Mouse (Mus musculus): ENCODE results near the gene Polq. TPM values are rescaled to one million over a fixed set of nuclear protein-coding genes. Genes with fewer than 3 reads are reported as not detected.
"Not testable (repeated sequence)": the region's sequence is repeated elsewhere in the genome, so short reads cannot be mapped to it uniquely, and the experiment has no call there.

Gene Polq
- polyA plus RNA-seq, 1 experiment, result 2.3 TPM

DNA sequence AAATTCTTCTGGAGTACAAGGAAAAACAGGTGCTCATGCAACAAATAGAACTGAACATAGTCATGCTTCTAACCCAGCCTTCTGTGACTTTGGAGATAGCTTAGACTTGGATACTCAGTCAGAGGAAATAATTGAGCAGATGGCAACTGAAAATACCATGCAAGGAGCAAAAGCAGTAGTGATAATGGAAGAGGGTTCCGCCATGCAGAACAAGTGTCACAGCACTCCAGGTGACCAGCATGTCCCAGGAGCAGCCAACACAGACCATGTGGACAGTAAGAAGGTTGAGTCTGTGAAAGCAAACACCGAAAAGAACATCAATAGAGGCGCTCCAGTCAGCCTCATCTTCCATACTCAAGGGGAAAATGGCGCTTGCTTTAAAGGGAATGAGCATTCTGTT is 49.7 kb downstream of the Polq start:
- 99% methylated on average over 4 of the region's 4 CpGs for WGBS
- no peaks in the 10 kb centered on the region for H3K4me1 ChIP-seq (replicated peaks; ENCODE audit: control insufficient read depth, insufficient read depth, low read length)
- DNase-seq, result no peak
- TF ChIP-seq CTCF (IDR thresholded peaks at IDR 0.05; ENCODE audit: borderline replicate concordance, control insufficient read depth, extremely low read depth, insufficient read depth, low read length, poor library complexity), result no peak
- no peak for TF ChIP-seq POLR2A (IDR thresholded peaks at IDR 0.05; ENCODE audit: control insufficient read depth, extremely low read depth, insufficient read depth, low read length, poor library complexity)
- H3K4me3 ChIP-seq (ENCODE audit: control insufficient read depth, insufficient read depth, low read length), result no peak overlapping the region
- no peaks in the 10 kb centered on the region for H3K27me3 ChIP-seq (ENCODE audit: control insufficient read depth, insufficient read depth, low read length)
- H3K36me3 ChIP-seq (ENCODE audit: control insufficient read depth, insufficient read depth, low read length), result peaks cover 13% of the 10 kb centered on the region
- no peak overlapping the region for H3K27ac ChIP-seq (ENCODE audit: control insufficient read depth, insufficient read depth, low read length)

DNA sequence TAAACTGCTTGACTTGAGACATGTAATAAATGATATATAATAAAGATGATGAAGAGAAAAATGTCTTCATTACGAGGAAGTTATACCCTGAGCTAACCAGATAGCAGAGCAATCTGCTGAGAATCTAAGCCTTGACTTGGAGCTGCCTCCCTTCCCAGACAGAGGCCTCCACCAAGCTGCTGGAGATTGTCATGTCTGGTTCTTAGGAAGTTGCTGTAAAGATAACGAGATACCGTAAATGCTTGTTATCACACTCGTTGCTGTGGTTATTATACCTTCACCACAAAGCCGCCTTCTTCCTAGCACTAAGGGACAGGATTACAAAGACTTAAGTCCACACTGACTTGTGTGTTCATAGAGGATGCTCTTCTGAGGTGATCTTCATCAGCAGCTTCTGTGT is 60.8 kb downstream of the Polq start:
- Histone ChIP-seq H3K4me3 (ENCODE audit: control insufficient read depth, insufficient read depth, low read length) (no peak overlapping the region), H3K27ac (ENCODE audit: control insufficient read depth, insufficient read depth, low read length) (no peak overlapping the region), H3K4me1 (replicated peaks; ENCODE audit: control insufficient read depth, insufficient read depth, low read length) (no peaks in the 10 kb centered on the region), H3K27me3 (ENCODE audit: control insufficient read depth, insufficient read depth, low read length) (no peaks in the 10 kb centered on the region), H3K36me3 (ENCODE audit: control insufficient read depth, insufficient read depth, low read length) (peaks cover 21% of the 10 kb centered on the region)
- TF ChIP-seq CTCF (IDR thresholded peaks at IDR 0.05; ENCODE audit: borderline replicate concordance, control insufficient read depth, extremely low read depth, insufficient read depth, low read length, poor library complexity) (no peak), POLR2A (IDR thresholded peaks at IDR 0.05; ENCODE audit: control insufficient read depth, extremely low read depth, insufficient read depth, low read length, poor library complexity) (no peak)
- WGBS, result 87% methylated on average over 5 of the region's 5 CpGs
- DNase-seq, result no peak

DNA sequence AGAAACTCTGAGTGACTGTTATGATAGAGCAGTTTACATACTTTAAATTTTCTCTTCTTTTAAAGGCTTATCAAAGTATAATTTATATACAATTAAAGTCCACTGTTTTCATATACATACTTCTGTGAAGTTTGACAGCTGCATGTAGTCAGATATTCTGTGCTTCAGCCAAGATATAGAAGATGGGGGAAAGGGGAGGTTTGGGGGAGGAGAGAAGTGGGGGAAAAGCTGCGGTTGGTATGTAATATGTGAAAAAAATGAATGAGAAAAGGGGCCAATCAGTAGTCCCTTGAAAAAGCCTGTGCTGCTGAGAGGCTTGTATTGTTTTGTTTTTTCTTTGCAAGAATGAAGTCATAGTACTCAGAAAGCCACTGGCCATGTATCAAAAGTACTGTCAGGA is 78.1 kb downstream of the Polq start:
- Histone ChIP-seq H3K36me3 (ENCODE audit: control insufficient read depth, insufficient read depth, low read length) (no peaks in the 10 kb centered on the region; the same call in 1 of the 2 replicates), H3K27ac (ENCODE audit: control insufficient read depth, insufficient read depth, low read length) (no peak overlapping the region), H3K4me1 (replicated peaks; ENCODE audit: control insufficient read depth, insufficient read depth, low read length) (peaks cover 6% of the 10 kb centered on the region; the same call in 1 of the 2 replicates), H3K27me3 (ENCODE audit: control insufficient read depth, insufficient read depth, low read length) (no peaks in the 10 kb centered on the region), H3K4me3 (ENCODE audit: control insufficient read depth, insufficient read depth, low read length) (no peak overlapping the region)
- TF ChIP-seq CTCF (IDR thresholded peaks at IDR 0.05; ENCODE audit: borderline replicate concordance, control insufficient read depth, extremely low read depth, insufficient read depth, low read length, poor library complexity) (no peak), POLR2A (IDR thresholded peaks at IDR 0.05; ENCODE audit: control insufficient read depth, extremely low read depth, insufficient read depth, low read length, poor library complexity) (no peak)
- WGBS, result 95% methylated on average over 1 of the region's 1 CpGs
- no peak for DNase-seq

DNA sequence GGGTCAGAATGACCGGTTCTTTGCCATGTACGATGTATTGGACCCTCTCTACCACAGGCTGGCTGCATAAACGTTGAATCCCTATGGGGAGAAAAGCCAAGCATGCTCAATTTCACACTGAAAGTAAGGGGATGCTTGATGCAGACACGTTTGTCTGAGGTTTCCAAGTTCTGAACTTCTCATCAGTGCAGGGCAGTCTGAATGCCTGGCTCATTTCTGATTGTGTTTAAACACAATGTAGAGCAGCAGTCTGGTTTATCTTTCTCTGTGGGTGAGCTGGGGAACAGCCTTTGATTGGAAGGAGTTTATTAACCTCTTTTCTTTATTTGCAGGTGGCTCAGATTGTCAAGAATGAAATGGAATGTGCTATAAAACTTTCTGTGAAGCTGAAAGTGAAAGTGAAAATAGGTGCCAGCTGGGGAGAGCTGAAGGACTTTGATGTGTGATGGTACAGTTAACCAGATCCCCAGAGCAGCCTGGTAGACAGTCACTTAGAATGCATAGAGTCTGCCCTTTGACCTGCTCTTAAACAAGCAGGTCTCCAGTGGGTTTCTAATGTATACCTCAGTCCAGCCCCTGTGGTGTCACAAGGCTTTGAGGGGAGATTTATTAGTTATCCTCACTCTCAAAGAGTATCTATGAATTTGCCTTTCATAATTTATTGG is 82.7 kb downstream of the Polq start:
- H3K4me3 ChIP-seq (ENCODE audit: control insufficient read depth, insufficient read depth, low read length), result no peak overlapping the region
- no peaks in the 10 kb centered on the region for H3K27me3 ChIP-seq (ENCODE audit: control insufficient read depth, insufficient read depth, low read length)
- peak; percentile 42 for DNase-seq
- 50% methylated on average over 4 of the region's 4 CpGs for WGBS
- TF ChIP-seq CTCF (IDR thresholded peaks at IDR 0.05; ENCODE audit: borderline replicate concordance, control insufficient read depth, extremely low read depth, insufficient read depth, low read length, poor library complexity) (no peak), POLR2A (IDR thresholded peaks at IDR 0.05; ENCODE audit: control insufficient read depth, extremely low read depth, insufficient read depth, low read length, poor library complexity) (no peak)
- H3K4me1 ChIP-seq (replicated peaks; ENCODE audit: control insufficient read depth, insufficient read depth, low read length), result peaks cover 8% of the 10 kb centered on the region
- H3K27ac ChIP-seq (ENCODE audit: control insufficient read depth, insufficient read depth, low read length), result peak overlapping the region; percentile 86
- H3K36me3 ChIP-seq (ENCODE audit: control insufficient read depth, insufficient read depth, low read length), result no peaks in the 10 kb centered on the region; the same call in 1 of the 2 replicates

DNA sequence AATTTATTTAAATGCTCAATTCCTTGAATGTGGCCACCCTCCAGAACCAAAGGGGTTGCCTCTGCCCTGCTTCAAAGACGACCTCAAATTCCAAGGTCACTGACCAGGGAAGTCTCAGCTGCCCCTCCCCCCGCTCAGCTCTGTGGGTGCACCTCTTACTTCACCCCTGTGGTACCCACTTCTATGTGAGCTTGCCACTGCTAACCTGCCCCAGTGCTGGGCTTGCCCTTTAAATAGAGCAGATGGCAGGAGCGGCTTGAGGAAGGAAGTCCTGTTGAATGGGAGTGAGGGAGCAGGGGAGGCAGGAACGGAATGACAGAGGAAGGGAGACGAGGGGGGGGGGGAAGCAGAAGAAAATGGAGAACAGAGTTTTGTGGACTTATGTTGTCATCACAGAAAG is 97.2 kb downstream of the Polq start:
- TF ChIP-seq POLR2A (IDR thresholded peaks at IDR 0.05; ENCODE audit: control insufficient read depth, extremely low read depth, insufficient read depth, low read length, poor library complexity) (no peak), CTCF (IDR thresholded peaks at IDR 0.05; ENCODE audit: borderline replicate concordance, control insufficient read depth, extremely low read depth, insufficient read depth, low read length, poor library complexity) (no peak)
- H3K36me3 ChIP-seq (ENCODE audit: control insufficient read depth, insufficient read depth, low read length), result no peaks in the 10 kb centered on the region
- no peak overlapping the region for H3K27ac ChIP-seq (ENCODE audit: control insufficient read depth, insufficient read depth, low read length)
- H3K4me1 ChIP-seq (replicated peaks; ENCODE audit: control insufficient read depth, insufficient read depth, low read length), result no peaks in the 10 kb centered on the region
- no peaks in the 10 kb centered on the region for H3K27me3 ChIP-seq (ENCODE audit: control insufficient read depth, insufficient read depth, low read length)
- 32% methylated on average over 5 of the region's 5 CpGs for WGBS
- no peak for DNase-seq
- no peak overlapping the region for H3K4me3 ChIP-seq (ENCODE audit: control insufficient read depth, insufficient read depth, low read length)

DNA sequence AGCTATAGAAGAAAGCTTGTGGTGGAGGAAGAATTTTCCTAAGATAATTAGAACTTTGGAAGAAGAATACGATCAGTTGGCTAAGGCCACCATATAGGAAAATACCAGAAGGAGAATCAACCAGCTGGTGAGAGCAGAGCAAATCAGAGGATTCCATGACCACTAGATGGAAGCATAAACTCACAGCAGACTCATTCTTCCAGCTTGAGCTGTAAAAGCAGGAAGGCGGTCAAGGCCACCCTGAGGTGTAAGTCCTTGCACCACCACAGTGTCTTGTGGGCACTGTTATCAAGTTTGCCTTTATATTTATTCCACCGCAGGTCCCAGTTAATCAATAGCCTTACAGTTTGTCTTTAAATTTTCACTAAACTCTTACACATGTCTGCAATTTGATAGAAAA is 97.7 kb downstream of the Polq start:
- Histone ChIP-seq H3K4me1 (replicated peaks; ENCODE audit: control insufficient read depth, insufficient read depth, low read length) (no peaks in the 10 kb centered on the region), H3K27ac (ENCODE audit: control insufficient read depth, insufficient read depth, low read length) (no peak overlapping the region), H3K27me3 (ENCODE audit: control insufficient read depth, insufficient read depth, low read length) (no peaks in the 10 kb centered on the region), H3K36me3 (ENCODE audit: control insufficient read depth, insufficient read depth, low read length) (no peaks in the 10 kb centered on the region), H3K4me3 (ENCODE audit: control insufficient read depth, insufficient read depth, low read length) (no peak overlapping the region)
- no peak for DNase-seq
- TF ChIP-seq POLR2A (IDR thresholded peaks at IDR 0.05; ENCODE audit: control insufficient read depth, extremely low read depth, insufficient read depth, low read length, poor library complexity), result no peak
- TF ChIP-seq CTCF (IDR thresholded peaks at IDR 0.05; ENCODE audit: borderline replicate concordance, control insufficient read depth, extremely low read depth, insufficient read depth, low read length, poor library complexity), result no peak
- 26% methylated on average over 3 of the region's 3 CpGs for WGBS

DNA sequence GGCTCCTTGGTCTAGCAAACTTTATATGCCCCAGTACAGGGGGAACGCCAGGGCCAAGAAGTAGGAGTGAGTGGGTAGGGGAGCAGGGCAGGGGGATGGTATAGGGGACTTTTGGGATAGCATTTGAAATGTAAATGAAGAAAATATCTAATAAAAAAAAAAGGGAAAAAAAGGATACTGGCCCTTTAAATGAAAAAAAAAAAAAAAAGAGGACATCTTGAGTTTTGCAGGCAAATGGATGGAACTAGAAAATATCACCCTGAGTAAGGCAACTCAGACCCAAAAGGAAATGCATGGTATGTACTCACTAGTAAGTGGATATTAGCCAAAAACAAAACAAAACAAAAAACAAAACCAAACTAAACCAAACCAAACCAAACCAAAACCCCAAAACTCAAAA is 113.6 kb downstream of the Polq start:
- H3K36me3 ChIP-seq (ENCODE audit: control insufficient read depth, insufficient read depth, low read length); H3K27me3 ChIP-seq (ENCODE audit: control insufficient read depth, insufficient read depth, low read length); H3K27ac ChIP-seq (ENCODE audit: control insufficient read depth, insufficient read depth, low read length); H3K4me3 ChIP-seq (ENCODE audit: control insufficient read depth, insufficient read depth, low read length); DNase-seq; H3K4me1 ChIP-seq (replicated peaks; ENCODE audit: control insufficient read depth, insufficient read depth, low read length): not testable (repeated sequence)
- WGBS, result 100% methylated on average over 1 of the region's 1 CpGs

Other genes starting within 250 kb of the Polq start
- 5.5 and 7.1 TPM in 2 replicates for gene Slc15a2, start 226.8 kb upstream of the Polq start, polyA plus RNA-seq (2012; rRNA removed)
- gene Iqcb1, start 183.4 kb upstream of the Polq start, polyA plus RNA-seq (2012; rRNA removed), result 2.6 and 4.1 TPM in 2 replicates
- gene Eaf2, start 136.8 kb upstream of the Polq start, polyA plus RNA-seq (2012; rRNA removed), result 0.65 and 1.2 TPM in 2 replicates
- gene Golgb1, start 136.6 kb upstream of the Polq start, polyA plus RNA-seq (2012; rRNA removed), result 46.6 and 47.6 TPM in 2 replicates
- 118 and 132 TPM in 2 replicates for gene Hcls1, start 76.8 kb upstream of the Polq start, polyA plus RNA-seq (2012; rRNA removed)
- 0.96 and 2.3 TPM in 2 replicates for gene Fbxo40, start 21.3 kb upstream of the Polq start, polyA plus RNA-seq (2012; rRNA removed)

Measured in thymus, adult 2 months (tissue).